Mouse (Mus musculus): ENCODE measurements around the gene Bmper. TPM values are rescaled to one million over a fixed set of nuclear protein-coding genes. Genes with fewer than 3 reads are reported as not detected.

The Bmper gene
- total and polyA plus RNA-seq, 3 experiments = 0.11 TPM; not detected in 2

DNA sequence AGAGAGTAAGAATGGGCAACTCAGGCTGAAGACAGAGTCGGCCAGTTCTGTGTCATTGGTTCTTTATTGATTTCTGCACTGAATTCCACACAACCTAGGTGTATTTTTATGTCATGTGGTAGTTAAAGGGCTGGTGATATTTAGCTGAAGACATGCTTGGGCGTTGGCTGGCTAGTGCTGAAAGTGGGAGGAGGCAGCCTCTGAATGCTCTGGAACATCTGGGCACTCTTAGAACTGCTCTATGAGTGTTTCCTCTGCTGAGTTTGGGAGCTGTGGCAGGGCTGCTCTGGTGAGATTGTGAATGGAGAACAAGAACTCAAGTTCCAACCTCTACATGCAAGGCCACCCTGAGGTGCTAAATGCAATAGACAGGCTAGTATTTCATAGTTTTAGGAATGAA is 46.2 kb downstream of the Bmper start:
- Histone ChIP-seq H3K4me1 (ENCODE audit: insufficient read depth, low read depth, low read length) (no peaks in the 10 kb centered on the region), H3K27me3 (ENCODE audit: insufficient read depth, low read length) (no peaks in the 10 kb centered on the region; the same call in 1 of the 2 replicates), H3K9me3 (replicated peaks) (no peaks in the 10 kb centered on the region), H3K4me3 (ENCODE audit: low read depth, low read length) (no peak overlapping the region), H3K36me3 (replicated peaks) (no peaks in the 10 kb centered on the region)
- DNase-seq (ENCODE audit: low spot score) (no peak), ATAC-seq (ENCODE audit: extremely low read depth, insufficient number of reproducible peaks, low FRiP score, poor library complexity, severe bottlenecking) (no peak)
- TF ChIP-seq POLR2AphosphoS5 (IDR thresholded peaks at IDR 0.05; ENCODE audit: insufficient replicate concordance, low read depth, low read length) = no peak
- TF ChIP-seq GATA1 (IDR thresholded peaks at IDR 0.05; ENCODE audit: borderline replicate concordance, low read length) = no peak
- no peak for TF ChIP-seq GATA2 (IDR thresholded peaks at IDR 0.05; ENCODE audit: borderline replicate concordance, low read depth, low read length)
- TF ChIP-seq TAL1 (conservative IDR thresholded peaks at IDR 0.05; ENCODE audit: low read depth, low read length) = no peak

DNA sequence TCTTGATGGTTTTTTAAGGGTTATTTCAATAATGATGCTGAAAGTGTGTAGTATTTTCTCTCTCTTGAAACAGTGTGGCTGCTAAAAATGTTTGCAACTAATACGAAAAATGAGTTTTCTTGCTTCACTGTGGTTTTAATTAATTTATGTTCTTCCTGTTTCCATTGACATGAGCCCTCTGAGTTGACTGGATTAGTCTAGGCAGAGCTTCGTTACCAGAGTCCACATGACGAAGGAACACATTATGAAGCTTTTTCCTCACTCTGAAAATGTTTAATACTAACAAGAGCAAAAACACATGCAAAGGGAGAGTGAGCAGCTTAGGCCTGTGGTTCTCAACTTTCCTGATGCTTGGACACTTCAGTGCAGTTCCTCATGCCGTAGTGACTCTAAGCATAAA is 53.4 kb downstream of the Bmper start:
- H3K4me3 ChIP-seq (ENCODE audit: low read depth, low read length) = no peak overlapping the region
- H3K9me3 ChIP-seq (replicated peaks) = no peaks in the 10 kb centered on the region
- H3K4me1 ChIP-seq (ENCODE audit: insufficient read depth, low read depth, low read length) = no peaks in the 10 kb centered on the region
- no peak for DNase-seq (ENCODE audit: low spot score)
- ATAC-seq (ENCODE audit: extremely low read depth, insufficient number of reproducible peaks, low FRiP score, poor library complexity, severe bottlenecking) = no peak
- H3K36me3 ChIP-seq (replicated peaks) = no peaks in the 10 kb centered on the region
- TF ChIP-seq GATA2 (IDR thresholded peaks at IDR 0.05; ENCODE audit: borderline replicate concordance, low read depth, low read length) (no peak), CTCF (IDR thresholded peaks at IDR 0.05; ENCODE audit: low read depth, low read length) (no peak), POLR2AphosphoS5 (IDR thresholded peaks at IDR 0.05; ENCODE audit: insufficient replicate concordance, low read depth, low read length) (no peak), TAL1 (conservative IDR thresholded peaks at IDR 0.05; ENCODE audit: low read depth, low read length) (no peak), GATA1 (IDR thresholded peaks at IDR 0.05; ENCODE audit: borderline replicate concordance, low read length) (no peak)
- no peaks in the 10 kb centered on the region for H3K27me3 ChIP-seq (ENCODE audit: insufficient read depth, low read length)

DNA sequence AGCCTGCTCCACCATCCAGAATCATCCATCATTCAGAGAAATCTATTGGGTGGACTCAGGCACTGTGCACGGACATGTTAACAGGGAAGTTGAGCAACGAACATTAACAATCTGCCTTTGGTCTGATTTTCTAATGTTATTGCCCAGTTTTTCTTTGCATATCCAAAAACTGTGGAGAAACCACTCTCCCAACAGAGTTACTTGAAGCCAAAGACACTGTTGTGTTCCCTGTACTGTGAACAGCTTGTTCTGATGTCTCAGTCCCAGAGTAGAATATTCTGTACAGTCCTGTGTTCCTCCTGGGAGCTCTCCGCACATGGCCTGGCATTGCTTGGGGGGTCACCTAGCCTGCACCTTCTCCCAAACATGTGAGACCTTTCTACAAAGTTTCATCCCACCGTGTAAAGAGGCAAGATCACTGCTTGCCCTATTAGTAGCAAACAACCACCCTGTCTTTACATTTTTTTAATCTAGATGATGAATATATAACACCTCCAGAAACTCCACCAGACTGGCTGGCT is 62.1 kb downstream of the Bmper start:
- H3K9me3 ChIP-seq (replicated peaks) = no peaks in the 10 kb centered on the region
- no peak overlapping the region for H3K4me3 ChIP-seq (ENCODE audit: low read depth, low read length)
- no peak for ATAC-seq (ENCODE audit: extremely low read depth, insufficient number of reproducible peaks, low FRiP score, poor library complexity, severe bottlenecking)
- DNase-seq (ENCODE audit: low spot score) = no peak
- H3K4me1 ChIP-seq (ENCODE audit: insufficient read depth, low read depth, low read length) = no peaks in the 10 kb centered on the region
- no peaks in the 10 kb centered on the region for H3K27me3 ChIP-seq (ENCODE audit: insufficient read depth, low read length)
- no peak for TF ChIP-seq GATA2 (IDR thresholded peaks at IDR 0.05; ENCODE audit: borderline replicate concordance, low read depth, low read length)
- no peak for TF ChIP-seq POLR2AphosphoS5 (IDR thresholded peaks at IDR 0.05; ENCODE audit: insufficient replicate concordance, low read depth, low read length)
- TF ChIP-seq GATA1 (IDR thresholded peaks at IDR 0.05; ENCODE audit: borderline replicate concordance, low read length) = no peak
- TF ChIP-seq TAL1 (conservative IDR thresholded peaks at IDR 0.05; ENCODE audit: low read depth, low read length) = no peak
- no peak for TF ChIP-seq CTCF (IDR thresholded peaks at IDR 0.05; ENCODE audit: low read depth, low read length)
- H3K36me3 ChIP-seq (replicated peaks) = no peaks in the 10 kb centered on the region

DNA sequence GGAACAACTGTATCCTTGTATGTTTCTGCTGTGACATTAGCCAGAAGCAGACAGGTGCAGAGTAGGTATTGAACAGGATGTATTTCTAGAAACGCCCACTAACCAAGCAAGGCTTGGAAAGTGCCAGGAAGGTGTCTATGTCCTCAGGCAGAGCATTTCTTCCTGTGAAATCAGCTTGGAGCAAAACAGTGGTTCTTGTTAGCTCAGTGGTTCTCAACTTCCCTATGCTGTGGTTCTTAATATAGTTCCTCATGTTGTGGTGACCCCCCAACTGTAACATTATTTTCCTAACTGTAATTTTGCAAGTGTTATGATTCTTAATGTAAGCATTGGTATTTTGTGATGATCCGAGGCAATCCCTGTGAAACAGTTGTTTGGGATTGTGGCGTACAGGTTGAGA is 70.7 kb downstream of the Bmper start:
- DNase-seq (ENCODE audit: low spot score) = no peak
- no peak for ATAC-seq (ENCODE audit: extremely low read depth, insufficient number of reproducible peaks, low FRiP score, poor library complexity, severe bottlenecking)
- Histone ChIP-seq H3K4me1 (ENCODE audit: insufficient read depth, low read depth, low read length) (no peaks in the 10 kb centered on the region), H3K4me3 (ENCODE audit: low read depth, low read length) (no peak overlapping the region), H3K9me3 (replicated peaks) (no peaks in the 10 kb centered on the region), H3K36me3 (replicated peaks) (no peaks in the 10 kb centered on the region), H3K27me3 (ENCODE audit: insufficient read depth, low read length) (no peaks in the 10 kb centered on the region)
- no peak for TF ChIP-seq TAL1 (conservative IDR thresholded peaks at IDR 0.05; ENCODE audit: low read depth, low read length)
- no peak for TF ChIP-seq CTCF (IDR thresholded peaks at IDR 0.05; ENCODE audit: low read depth, low read length)
- TF ChIP-seq GATA2 (IDR thresholded peaks at IDR 0.05; ENCODE audit: borderline replicate concordance, low read depth, low read length) = no peak

DNA sequence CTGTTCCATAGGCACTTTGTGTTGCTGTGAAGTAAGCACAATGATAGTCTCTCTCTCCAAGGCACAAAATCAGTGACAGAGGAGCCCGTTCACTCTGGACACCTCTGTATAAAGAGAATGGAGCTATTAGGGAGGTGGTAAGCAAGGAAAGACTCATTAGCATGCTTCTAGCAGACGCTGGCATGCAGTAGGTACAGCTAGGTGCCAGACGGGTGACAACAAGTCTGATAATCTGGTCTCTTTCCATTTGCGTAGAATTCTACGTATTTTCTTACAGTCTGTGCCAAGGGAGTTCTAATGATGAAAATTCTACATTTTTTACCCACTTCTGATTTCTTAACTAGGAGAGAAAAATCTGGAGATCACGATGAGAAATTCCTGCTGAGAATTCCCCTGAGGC is 72.7 kb downstream of the Bmper start:
- Histone ChIP-seq H3K36me3 (replicated peaks) (no peaks in the 10 kb centered on the region), H3K4me1 (ENCODE audit: insufficient read depth, low read depth, low read length) (no peaks in the 10 kb centered on the region), H3K27me3 (ENCODE audit: insufficient read depth, low read length) (no peaks in the 10 kb centered on the region), H3K9me3 (replicated peaks) (no peaks in the 10 kb centered on the region), H3K4me3 (ENCODE audit: low read depth, low read length) (no peak overlapping the region)
- TF ChIP-seq POLR2AphosphoS5 (IDR thresholded peaks at IDR 0.05; ENCODE audit: insufficient replicate concordance, low read depth, low read length) (no peak), GATA1 (IDR thresholded peaks at IDR 0.05; ENCODE audit: borderline replicate concordance, low read length) (no peak), TAL1 (conservative IDR thresholded peaks at IDR 0.05; ENCODE audit: low read depth, low read length) (no peak), CTCF (IDR thresholded peaks at IDR 0.05; ENCODE audit: low read depth, low read length) (no peak), GATA2 (IDR thresholded peaks at IDR 0.05; ENCODE audit: borderline replicate concordance, low read depth, low read length) (no peak)
- ATAC-seq (ENCODE audit: extremely low read depth, insufficient number of reproducible peaks, low FRiP score, poor library complexity, severe bottlenecking) (no peak), DNase-seq (ENCODE audit: low spot score) (no peak)

DNA sequence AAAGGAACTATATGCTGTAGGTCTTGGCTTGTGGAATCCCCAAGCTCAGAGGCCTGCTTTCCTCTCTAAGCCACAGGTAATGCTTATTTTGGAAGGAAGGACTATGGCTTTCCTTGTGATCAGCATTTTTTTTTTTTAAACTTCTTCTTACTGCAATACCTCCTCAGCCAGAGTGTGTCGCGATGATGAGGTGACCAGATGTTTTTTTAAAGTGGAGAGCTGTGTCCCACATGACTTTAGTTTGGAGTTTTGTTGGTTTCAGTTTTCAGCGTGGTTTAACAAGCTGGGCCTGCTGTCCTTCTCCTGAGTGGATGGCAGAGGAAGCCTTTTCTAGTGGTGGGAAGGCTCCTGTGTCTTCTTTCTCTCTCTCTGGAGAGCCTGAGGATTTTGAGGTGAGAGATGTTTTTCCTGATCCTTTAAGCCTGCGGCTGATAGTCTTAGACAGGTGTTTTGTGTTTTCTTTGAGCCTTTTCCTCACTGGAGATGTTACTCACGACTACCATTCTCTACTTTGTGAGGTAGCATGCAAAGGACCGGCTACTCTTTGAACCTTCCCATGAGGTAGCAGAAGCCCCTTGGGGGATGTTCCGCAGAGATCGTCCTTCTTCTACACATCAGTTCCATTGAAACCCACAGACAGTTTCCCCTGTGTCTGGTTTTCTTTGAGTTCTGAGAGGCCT is 74.8 kb downstream of the Bmper start:
- Histone ChIP-seq H3K4me1 (ENCODE audit: insufficient read depth, low read depth, low read length) (no peaks in the 10 kb centered on the region), H3K9me3 (replicated peaks) (no peaks in the 10 kb centered on the region), H3K27me3 (ENCODE audit: insufficient read depth, low read length) (no peaks in the 10 kb centered on the region), H3K36me3 (replicated peaks) (no peaks in the 10 kb centered on the region), H3K4me3 (ENCODE audit: low read depth, low read length) (no peak overlapping the region)
- DNase-seq (ENCODE audit: low spot score) = no peak
- TF ChIP-seq TAL1 (conservative IDR thresholded peaks at IDR 0.05; ENCODE audit: low read depth, low read length) (no peak), POLR2AphosphoS5 (IDR thresholded peaks at IDR 0.05; ENCODE audit: insufficient replicate concordance, low read depth, low read length) (no peak), GATA2 (IDR thresholded peaks at IDR 0.05; ENCODE audit: borderline replicate concordance, low read depth, low read length) (no peak), CTCF (IDR thresholded peaks at IDR 0.05; ENCODE audit: low read depth, low read length) (no peak), GATA1 (IDR thresholded peaks at IDR 0.05; ENCODE audit: borderline replicate concordance, low read length) (no peak)
- no peak for ATAC-seq (ENCODE audit: extremely low read depth, insufficient number of reproducible peaks, low FRiP score, poor library complexity, severe bottlenecking)
